Mouse (Mus musculus): ENCODE data around the gene Yeats4.

The Yeats4 gene

GRCm38 (mm10) chr10:117202981-117203557 lies 21.2 kb downstream of the Yeats4 start:
- DNase-seq (ENCODE audit: low read depth in 1 of 2, low spot score in 2 of 2) = no peak

- DNase-seq (ENCODE audit: low read depth in 1 of 2, low spot score in 2 of 2) = no peak
Measured at GRCm38 (mm10) chr10:117199701-117200100, 24.6 kb downstream of the Yeats4 start.

- DNase-seq (ENCODE audit: low read depth in 1 of 2, low spot score in 2 of 2) = no peak
Measured at GRCm38 (mm10) chr10:117196696-117197095, 27.6 kb downstream of the Yeats4 start.

GRCm38 (mm10) chr10:117195748-117196147 lies 28.6 kb downstream of the Yeats4 start:
- DNase-seq (ENCODE audit: low read depth in 1 of 2, low spot score in 2 of 2) = no peak

GRCm38 (mm10) chr10:117195005-117195404 lies 29.3 kb downstream of the Yeats4 start:
- no peak for DNase-seq (ENCODE audit: low read depth in 1 of 2, low spot score in 2 of 2)

- no peak for DNase-seq (ENCODE audit: low read depth in 1 of 2, low spot score in 2 of 2)
Measured at GRCm38 (mm10) chr10:117193364-117193763, 30.9 kb downstream of the Yeats4 start.

GRCm38 (mm10) chr10:117185399-117186089 lies 38.8 kb downstream of the Yeats4 start:
- no peak for DNase-seq (ENCODE audit: low read depth in 1 of 2, low spot score in 2 of 2)

GRCm38 (mm10) chr10:117181098-117181497 lies 43.2 kb downstream of the Yeats4 start:
- no peak for DNase-seq (ENCODE audit: low read depth in 1 of 2, low spot score in 2 of 2)

GRCm38 (mm10) chr10:117174645-117175044 lies 49.7 kb downstream of the Yeats4 start:
- no peak for DNase-seq (ENCODE audit: low read depth in 1 of 2, low spot score in 2 of 2)

- no peak for DNase-seq (ENCODE audit: low read depth in 1 of 2, low spot score in 2 of 2)
Measured at GRCm38 (mm10) chr10:117173566-117174438, 50.5 kb downstream of the Yeats4 start.

GRCm38 (mm10) chr10:117173111-117173510 lies 51.2 kb downstream of the Yeats4 start:
- DNase-seq (ENCODE audit: low read depth in 1 of 2, low spot score in 2 of 2) = no peak

- no peak for DNase-seq (ENCODE audit: low read depth in 1 of 2, low spot score in 2 of 2)
Measured at GRCm38 (mm10) chr10:117172069-117172468, 52.2 kb downstream of the Yeats4 start.

GRCm38 (mm10) chr10:117166785-117167425 lies 57.4 kb downstream of the Yeats4 start:
- DNase-seq (ENCODE audit: low read depth in 1 of 2, low spot score in 2 of 2) = no peak

Data from monocyte, adult 2 months (primary cell).